Mouse (Mus musculus) layer of hippocampus, adult 18-20 months (tissue): Measurements from ENCODE around the gene Slc34a1. TPM values are rescaled to one million over a fixed set of nuclear protein-coding genes. Genes with fewer than 3 reads are reported as not detected.
A peak's percentile ranks its signal among the peaks of the same experiment; 100 is the strongest.

Source experiments
- DNase-seq, 2 experiments: peaks; one replicate each; pipeline ENCODE4 v3.0.0; 2022; ENCODE audit warnings: low spot score in 2 of 2
- long read RNA-seq: library from polyadenylated mRNA; stranded (forward); transcript quantifications from one replicate; pipeline ENCODE4 v2.0.0, GENCODE M21; 2021
- total RNA-seq, 2 experiments: library from RNA; stranded (reverse); gene quantifications; 2 replicates each; pipeline ENCODE4 v1.2.3; 2021

Gene Slc34a1
- total RNA-seq: not detected
- long read RNA-seq: 0 reads

GRCm38 (mm10) chr13:55398088-55398487, at the start of gene Slc34a1:
Gene Slc34a1 (plus strand): TSS chr13:55398187.
- no peak for DNase-seq

GRCm38 (mm10) chr13:55361145-55361544, 36.8 kb upstream of the Slc34a1 start:
- DNase-seq: no peak

- no peak for DNase-seq
These were observed 36.0 kb upstream of the Slc34a1 start for GRCm38 (mm10) chr13:55361974-55362452.

GRCm38 (mm10) chr13:55362453-55363060, 35.4 kb upstream of the Slc34a1 start, which contains the start of gene Lman2:
Gene Lman2 (minus strand): TSS chr13:55362783.
- DNase-seq: peak; percentile 98 to 99

- DNase-seq: no peak
These were observed 29.6 kb upstream of the Slc34a1 start for GRCm38 (mm10) chr13:55368401-55368800.

- peak; percentile 34 to 69 for DNase-seq
These were observed 28.4 kb upstream of the Slc34a1 start, which contains the start of gene Rgs14 for GRCm38 (mm10) chr13:55369531-55370114. Gene Rgs14 (plus strand): TSS chr13:55369732.

- DNase-seq: no peak
These were observed 27.8 kb upstream of the Slc34a1 start for GRCm38 (mm10) chr13:55370234-55370633.

GRCm38 (mm10) chr13:55371007-55371681, 26.8 kb upstream of the Slc34a1 start:
- peak; percentile 45 to 74 for DNase-seq

GRCm38 (mm10) chr13:55371740-55372139, 26.2 kb upstream of the Slc34a1 start:
- peak in 1 of 2 experiments; percentile 39 for DNase-seq

- no peak for DNase-seq
These were observed 23.6 kb upstream of the Slc34a1 start for GRCm38 (mm10) chr13:55374206-55374924.

- no peak for DNase-seq
These were observed 22.1 kb upstream of the Slc34a1 start for GRCm38 (mm10) chr13:55375877-55376276.

GRCm38 (mm10) chr13:55378907-55379580, 18.9 kb upstream of the Slc34a1 start:
- DNase-seq: no peak

GRCm38 (mm10) chr13:55381790-55382189, 16.2 kb upstream of the Slc34a1 start:
- peak; percentile 71 to 87 for DNase-seq

- no peak for DNase-seq
These were observed 7.3 kb upstream of the Slc34a1 start for GRCm38 (mm10) chr13:55390644-55391043.

- DNase-seq: no peak
These were observed 6.4 kb upstream of the Slc34a1 start for GRCm38 (mm10) chr13:55391626-55392029.

- DNase-seq: no peak
These were observed 5.1 kb upstream of the Slc34a1 start for GRCm38 (mm10) chr13:55392933-55393332.

- no peak for DNase-seq
These were observed 1.5 kb downstream of the Slc34a1 start for GRCm38 (mm10) chr13:55399300-55400038.

GRCm38 (mm10) chr13:55400039-55400346, 2.0 kb downstream of the Slc34a1 start:
- no peak for DNase-seq

- DNase-seq: no peak
These were observed 5.3 kb downstream of the Slc34a1 start for GRCm38 (mm10) chr13:55403266-55403665.
